Mouse (Mus musculus) left cerebral cortex, adult 18-20 months (tissue): ENCODE measurements around the gene Sema3b. TPM values are rescaled to one million over a fixed set of nuclear protein-coding genes. Genes with fewer than 3 reads are reported as not detected.

Experiments
- DNase-seq, 2 experiments: peaks; one replicate each; pipeline ENCODE4 v3.0.0; 2021 to 2022; ENCODE audit warnings: low spot score in 2 of 2, mixed read lengths in 1 of 2
- total RNA-seq, 2 experiments: library from RNA; stranded (reverse); gene quantifications; 2 replicates each; pipeline ENCODE4 v1.2.3; 2021

The Sema3b gene
- total RNA-seq, 2 experiments from 2014 or later, result 3.5 to 4.5 TPM

- DNase-seq, result no peak
Observed at GRCm38 (mm10) chr9:107617461-107617860, 8.4 kb upstream of the Sema3b start.

- no peak for DNase-seq
Observed at GRCm38 (mm10) chr9:107615035-107615434, 6.0 kb upstream of the Sema3b start.

GRCm38 (mm10) chr9:107612945-107613569 is 4.0 kb upstream of the Sema3b start:
- DNase-seq, result no peak

GRCm38 (mm10) chr9:107612191-107612944 is 3.3 kb upstream of the Sema3b start:
- DNase-seq, result peak; percentile 99 to 100

GRCm38 (mm10) chr9:107611456-107612190 is 2.6 kb upstream of the Sema3b start:
- peak in 1 of 2 experiments; percentile 29 for DNase-seq

GRCm38 (mm10) chr9:107609433-107609830 is 403 bp upstream of the Sema3b start:
- DNase-seq, result no peak

GRCm38 (mm10) chr9:107607653-107608245 is 1.3 kb downstream of the Sema3b start:
- DNase-seq, result no peak

GRCm38 (mm10) chr9:107607036-107607435 is 2.0 kb downstream of the Sema3b start:
- no peak for DNase-seq

GRCm38 (mm10) chr9:107606591-107606990 is 2.4 kb downstream of the Sema3b start:
- DNase-seq, result no peak

GRCm38 (mm10) chr9:107605041-107605661 is 3.9 kb downstream of the Sema3b start:
- DNase-seq, result no peak

- no peak for DNase-seq
Observed at GRCm38 (mm10) chr9:107603251-107603650, 5.8 kb downstream of the Sema3b start.

GRCm38 (mm10) chr9:107602068-107602648 is 6.9 kb downstream of the Sema3b start:
- peak; percentile 90 to 96 for DNase-seq

- DNase-seq, result no peak
Observed at GRCm38 (mm10) chr9:107601275-107601674, 7.8 kb downstream of the Sema3b start.

- no peak for DNase-seq
Observed at GRCm38 (mm10) chr9:107600745-107601144, 8.3 kb downstream of the Sema3b start.

GRCm38 (mm10) chr9:107599842-107600241 is 9.2 kb downstream of the Sema3b start:
- peak in 1 of 2 experiments; percentile 34 for DNase-seq

- no peak for DNase-seq
Observed at GRCm38 (mm10) chr9:107599433-107599832, 9.6 kb downstream of the Sema3b start.

- no peak for DNase-seq
Observed at GRCm38 (mm10) chr9:107598385-107598784, 10.6 kb downstream of the Sema3b start.

GRCm38 (mm10) chr9:107596619-107597569 is 12.1 kb downstream of the Sema3b start:
- no peak for DNase-seq

- no peak for DNase-seq
Observed at GRCm38 (mm10) chr9:107594281-107595062, 14.6 kb downstream of the Sema3b start.
